Mouse (Mus musculus): ENCODE measurements around the gene Cmtm5.
A peak's percentile ranks its signal among the peaks of the same experiment; 100 is the strongest.
"Not testable (repeated sequence)": the region's sequence is repeated elsewhere in the genome, so short reads cannot be mapped to it uniquely, and the experiment has no call there.

Cmtm5 gene

GRCm38 (mm10) chr14:54932645-54933150 lies 3.4 kb upstream of the Cmtm5 start, which contains the start of gene Il25:
Gene Il25, plus strand, starts transcription at chr14:54932695.
- no peak for DNase-seq (ENCODE audit: low spot score in 2 of 2)

GRCm38 (mm10) chr14:54936831-54937160 lies 735 bp downstream of the Cmtm5 start:
- DNase-seq (ENCODE audit: low spot score in 2 of 2), result no peak

DNA sequence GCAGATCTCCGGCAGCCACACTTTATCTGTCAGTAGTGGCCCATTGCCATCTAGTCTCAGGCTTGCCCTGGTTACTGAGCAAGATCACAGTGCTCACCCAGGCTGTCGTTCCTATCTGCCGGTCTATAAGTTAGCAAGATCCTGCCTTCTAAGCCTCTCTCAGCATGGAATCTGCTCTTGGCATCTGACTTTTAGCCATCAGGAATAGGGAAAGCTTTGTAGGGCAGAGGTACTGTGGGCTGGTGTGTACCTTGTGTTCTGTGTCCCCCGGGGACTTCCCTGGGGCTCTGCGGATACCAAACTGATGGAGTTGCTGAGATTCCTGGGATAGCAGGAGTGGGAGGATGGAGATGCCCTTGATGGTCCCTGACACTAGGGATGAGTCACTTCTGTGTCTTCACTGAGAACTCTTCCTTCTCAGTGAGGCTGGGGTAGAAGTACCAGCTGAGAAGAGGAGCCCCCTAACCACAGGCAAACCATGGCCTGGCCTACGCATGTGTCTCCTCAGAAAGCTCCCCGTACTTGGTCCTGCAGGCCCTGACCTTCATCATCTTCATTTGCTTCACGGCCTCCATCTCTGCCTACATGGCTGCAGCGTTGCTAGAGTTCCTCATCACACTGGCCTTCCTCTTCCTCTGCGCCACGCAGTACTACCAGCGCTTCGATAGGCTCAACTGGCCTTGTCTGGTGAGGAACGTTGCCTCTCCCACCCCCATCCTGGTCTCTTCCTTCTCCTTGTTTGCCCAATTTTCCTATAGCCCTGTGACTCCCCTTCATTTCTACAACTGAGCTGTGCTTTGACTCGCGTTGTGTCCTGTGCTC lies 1.5 kb downstream of the Cmtm5 start:
- no peak for DNase-seq (ENCODE audit: low spot score in 2 of 2)

DNA sequence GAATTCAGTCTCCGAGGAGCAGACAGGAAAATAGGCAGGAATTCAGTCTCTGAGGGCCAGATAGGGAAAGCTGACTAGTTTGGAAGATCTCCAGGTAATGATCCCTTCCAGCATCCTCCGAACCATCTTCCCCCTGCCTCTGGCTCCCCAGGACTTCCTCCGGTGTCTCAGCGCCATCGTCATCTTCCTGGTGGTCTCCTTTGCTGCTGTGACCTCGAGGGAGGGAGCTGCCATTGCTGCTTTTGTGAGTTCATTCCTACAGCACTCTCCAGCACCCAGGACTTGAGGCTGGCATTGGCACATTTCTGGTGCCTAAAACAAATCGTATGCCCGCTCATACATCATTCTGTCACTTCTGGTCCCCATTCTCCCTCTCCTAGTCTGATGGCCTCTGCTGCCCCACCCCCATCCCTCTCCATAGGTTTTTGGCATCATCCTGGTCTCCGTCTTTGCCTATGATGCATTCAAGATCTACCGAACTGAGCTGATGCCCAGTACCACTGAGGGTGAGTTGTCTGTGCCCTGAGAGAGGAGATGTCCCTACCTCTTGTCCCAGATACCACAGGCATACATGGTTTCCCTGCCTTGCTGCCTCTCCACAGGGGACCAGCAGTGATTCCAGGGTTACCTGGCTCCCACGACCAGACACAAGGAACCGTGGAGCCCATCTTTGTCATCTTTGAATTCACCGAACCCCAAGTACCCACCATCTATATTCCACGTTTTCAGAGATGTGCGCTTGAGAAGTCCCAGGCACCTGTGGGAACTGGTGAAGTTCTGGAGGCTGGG lies 2.6 kb downstream of the Cmtm5 start:
- no peak for DNase-seq (ENCODE audit: low spot score in 2 of 2)

DNA sequence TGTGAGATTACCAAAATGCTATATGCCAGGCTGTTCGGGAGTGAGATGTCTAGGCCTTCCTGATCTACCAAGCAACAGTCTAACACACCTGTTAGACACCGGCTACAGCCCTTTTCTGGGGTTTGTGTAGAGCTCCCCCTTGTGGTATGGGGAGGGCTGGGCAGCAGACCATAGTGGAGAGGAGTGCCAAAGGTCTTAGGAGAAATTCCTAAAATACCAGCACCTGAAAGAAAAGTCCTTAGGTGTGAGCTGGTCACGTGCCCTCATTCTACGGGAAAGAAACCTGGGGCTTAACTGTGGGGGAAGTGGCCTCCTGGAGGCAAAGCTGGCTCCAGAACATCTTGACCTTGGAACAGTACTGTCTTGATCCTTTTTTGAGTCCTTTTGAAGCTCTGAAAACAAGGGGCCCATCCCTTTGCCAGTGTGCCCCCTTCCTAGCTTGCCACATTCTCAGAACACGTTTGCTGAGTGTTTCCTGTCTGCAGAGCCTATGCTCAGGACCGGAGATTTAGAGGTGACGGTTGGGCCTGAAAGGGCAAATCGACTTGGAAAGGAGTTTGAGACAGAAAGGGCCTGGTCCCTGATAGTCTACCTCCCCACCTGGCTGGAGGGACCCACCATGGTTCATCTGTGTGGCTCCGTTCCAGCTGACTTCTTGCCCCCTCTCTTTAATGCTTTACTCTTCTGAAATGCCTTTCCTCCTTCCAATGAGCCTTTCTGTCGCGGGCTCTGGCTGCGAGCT lies 3.5 kb downstream of the Cmtm5 start:
- peak; percentile 62 to 67 for DNase-seq (ENCODE audit: low spot score in 2 of 2)

DNA sequence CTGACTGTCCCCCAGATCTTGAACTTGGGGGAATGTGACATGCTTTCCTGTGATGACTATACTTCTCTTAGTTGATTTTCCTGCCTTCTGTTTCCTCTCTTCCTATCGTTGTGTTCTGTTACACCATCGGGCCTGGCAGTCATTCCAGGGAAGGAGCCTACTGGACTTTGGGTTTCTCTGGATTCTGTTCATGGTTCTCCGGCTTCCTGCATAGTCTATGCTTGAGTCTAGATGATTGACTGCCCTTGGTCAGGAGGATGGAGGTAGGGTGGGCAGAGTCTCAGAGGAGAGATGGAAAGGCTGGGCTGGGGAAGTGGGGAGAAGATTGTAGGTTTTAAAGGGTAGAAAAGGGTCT lies 4.1 kb downstream of the Cmtm5 start:
- no peak for DNase-seq (ENCODE audit: low spot score in 2 of 2)

DNA sequence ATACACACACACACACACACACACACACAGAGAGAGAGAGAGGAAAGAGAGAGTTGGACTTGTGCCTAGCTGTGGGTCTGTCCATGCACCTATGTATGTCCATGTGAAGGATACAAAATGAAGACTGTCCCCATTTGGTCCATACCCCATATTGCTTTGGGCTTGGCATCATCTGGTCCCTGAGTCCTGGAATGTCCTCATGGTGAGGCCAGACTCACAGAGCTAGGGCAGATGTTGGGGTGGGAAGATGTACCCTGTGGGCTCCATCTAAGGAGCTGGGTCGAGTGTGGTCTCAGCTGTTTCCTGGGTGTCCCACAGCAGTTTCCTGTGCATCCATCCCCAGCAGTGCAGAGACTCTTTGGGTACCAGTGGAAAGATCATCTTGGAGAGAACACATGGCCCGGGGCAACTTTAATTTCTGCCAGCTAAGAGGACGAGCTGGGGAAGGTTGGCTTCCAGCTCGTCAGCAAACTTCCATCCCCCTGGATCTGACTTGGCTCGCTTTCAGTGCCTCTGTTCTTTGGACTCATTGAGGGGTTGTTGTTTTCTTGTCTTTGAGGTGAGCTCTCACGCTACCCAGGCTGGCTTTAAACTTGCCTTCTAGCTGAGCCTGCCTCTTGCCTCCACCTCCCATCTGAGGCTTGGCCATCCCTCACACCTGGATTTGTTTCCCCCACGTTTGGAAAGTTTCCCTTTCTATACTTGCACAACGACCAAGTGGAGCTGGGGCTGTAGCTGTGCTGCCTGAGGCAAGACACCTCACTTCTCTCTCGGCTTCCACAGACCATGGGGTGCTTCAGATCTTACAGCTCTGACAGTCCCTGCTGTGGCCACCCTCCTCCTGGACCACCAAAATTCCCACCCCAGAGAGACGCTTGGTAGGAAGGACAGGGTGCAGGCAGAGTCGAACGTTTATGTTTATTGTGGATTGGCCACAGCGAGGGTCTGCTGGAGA lies 5.2 kb downstream of the Cmtm5 start:
- DNase-seq (ENCODE audit: low spot score in 2 of 2), result no peak

GRCm38 (mm10) chr14:54942479-54942878 lies 6.4 kb downstream of the Cmtm5 start:
- DNase-seq (ENCODE audit: low spot score in 2 of 2), result no peak

- no peak for DNase-seq (ENCODE audit: low spot score in 2 of 2)
Measured at GRCm38 (mm10) chr14:54943971-54944370, 7.9 kb downstream of the Cmtm5 start.

GRCm38 (mm10) chr14:54944939-54945338 lies 8.9 kb downstream of the Cmtm5 start:
- no peak for DNase-seq (ENCODE audit: low spot score in 2 of 2)

- no peak for DNase-seq (ENCODE audit: low spot score in 2 of 2)
Measured at GRCm38 (mm10) chr14:54945975-54946704, 10.1 kb downstream of the Cmtm5 start.

DNA sequence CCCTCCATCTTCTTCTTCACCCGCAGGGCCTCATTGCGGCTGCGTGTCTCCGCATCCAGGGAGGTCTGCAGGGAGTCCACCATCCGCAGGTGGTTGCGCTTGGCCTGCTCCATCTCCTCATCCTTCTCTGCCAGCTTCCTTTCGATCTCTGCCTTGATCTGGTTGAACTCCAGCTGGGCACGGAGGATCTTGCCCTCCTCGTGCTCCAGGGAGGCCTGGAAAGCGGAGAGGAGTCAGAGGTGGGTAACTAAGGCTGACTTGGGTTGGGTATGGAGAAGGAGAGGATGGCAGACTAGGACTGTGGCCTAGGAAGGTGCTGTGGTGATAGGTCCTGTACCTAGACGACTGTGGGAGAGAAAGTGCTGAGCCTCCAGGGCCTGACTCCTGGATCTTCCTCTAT lies 10.9 kb downstream of the Cmtm5 start:
- not testable (repeated sequence) for DNase-seq (ENCODE audit: low spot score in 2 of 2)

- DNase-seq (ENCODE audit: low spot score in 2 of 2), result no peak
Measured at GRCm38 (mm10) chr14:54948781-54949180, 12.7 kb downstream of the Cmtm5 start.

DNA sequence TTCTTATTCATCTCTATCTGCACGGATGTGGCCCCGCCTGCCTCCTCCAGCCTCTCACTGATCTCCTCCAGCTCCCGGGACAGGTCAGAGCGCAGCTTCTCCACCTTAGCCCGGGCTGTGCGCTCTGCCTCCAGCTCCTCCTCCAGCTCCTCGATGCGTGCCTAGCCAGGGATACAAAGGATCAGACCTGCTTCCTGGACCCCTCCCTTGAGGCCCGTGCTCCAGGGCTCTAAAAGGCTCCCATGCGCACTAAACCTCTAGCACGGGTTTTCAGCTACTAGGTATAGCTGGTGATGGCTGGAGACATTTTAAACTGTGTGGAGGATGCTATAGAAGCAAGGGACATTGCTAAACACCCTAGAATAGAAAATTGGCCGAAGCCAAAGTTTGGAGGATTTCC lies 14.4 kb downstream of the Cmtm5 start:
- no peak for DNase-seq (ENCODE audit: low spot score in 2 of 2)

DNA sequence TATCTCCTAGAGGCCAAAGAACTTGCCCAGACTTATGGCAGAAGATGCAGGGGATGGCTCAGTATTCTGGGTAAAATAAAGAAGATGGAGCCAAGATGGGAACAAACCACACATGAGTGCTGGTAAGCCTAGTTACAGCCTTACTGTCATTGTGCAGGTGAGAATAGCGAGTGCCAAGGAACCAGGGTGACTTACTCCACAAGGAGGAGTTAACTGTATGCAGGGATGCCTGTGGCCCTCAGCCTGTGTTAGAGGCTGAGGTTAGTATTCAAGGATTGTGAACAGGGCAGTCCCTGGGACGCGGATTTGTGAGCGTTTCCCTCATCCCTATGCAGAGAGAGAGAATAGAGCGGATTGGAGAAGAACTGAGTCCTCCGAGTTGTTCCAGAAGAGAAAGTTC lies 15.5 kb downstream of the Cmtm5 start:
- DNase-seq (ENCODE audit: low spot score in 2 of 2), result no peak

- no peak for DNase-seq (ENCODE audit: low spot score in 2 of 2)
Measured at GRCm38 (mm10) chr14:54953664-54954206, 17.7 kb downstream of the Cmtm5 start.

DNA sequence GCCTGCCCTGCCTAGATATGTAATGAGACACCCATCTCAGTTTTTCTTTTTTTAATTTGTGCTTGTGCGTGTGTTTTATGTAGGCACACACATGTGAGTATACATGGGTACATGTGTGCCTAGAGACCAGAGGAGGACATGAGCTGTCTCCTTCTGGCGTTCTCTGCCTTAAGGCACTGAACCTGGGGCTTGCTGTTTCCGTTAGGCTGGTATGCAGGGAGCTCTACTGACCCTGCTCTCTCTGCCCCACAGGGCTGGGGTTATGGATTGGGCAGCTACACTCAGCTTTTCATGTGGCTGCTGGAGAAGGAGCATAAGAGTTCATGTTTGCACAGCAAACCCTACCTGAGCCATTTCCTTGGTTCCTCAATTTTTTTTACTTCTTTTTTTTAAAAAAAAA lies 18.4 kb downstream of the Cmtm5 start:
- DNase-seq (ENCODE audit: low spot score in 2 of 2), result no peak

DNA sequence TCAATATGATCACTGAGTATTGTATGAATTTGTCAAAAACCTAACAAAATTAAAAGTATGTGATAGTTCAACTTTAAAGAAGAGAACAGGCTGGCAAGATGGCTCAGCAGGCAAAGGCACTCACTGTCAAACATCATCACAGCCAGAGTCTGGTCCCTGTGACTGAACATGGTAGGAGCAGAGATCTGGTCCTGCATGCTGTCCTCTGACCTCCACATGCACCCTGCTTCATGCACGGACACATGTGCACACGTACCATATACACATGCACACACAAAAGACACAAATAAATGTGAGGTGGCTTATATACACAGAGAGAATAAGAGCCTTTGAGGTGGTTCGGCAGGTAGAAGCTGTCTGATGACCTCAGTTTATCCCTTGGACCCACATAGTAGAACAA lies 19.4 kb downstream of the Cmtm5 start:
- no peak for DNase-seq (ENCODE audit: low spot score in 2 of 2)

GRCm38 (mm10) chr14:54956533-54956932 lies 20.5 kb downstream of the Cmtm5 start:
- no peak for DNase-seq (ENCODE audit: low spot score in 2 of 2)

- no peak for DNase-seq (ENCODE audit: low spot score in 2 of 2)
Measured at GRCm38 (mm10) chr14:54958503-54958902, 22.4 kb downstream of the Cmtm5 start.
